Mouse (Mus musculus) embryonic fibroblast, embryonic 13.5 days (primary cell): ENCODE data around the gene Olfr812. TPM values are rescaled to one million over a fixed set of nuclear protein-coding genes. Genes with fewer than 3 reads are reported as not detected.
"Not testable (repeated sequence)": the region's sequence is repeated elsewhere in the genome, so short reads cannot be mapped to it uniquely, and the experiment has no call there.

Experiments
- H3K27ac ChIP-seq: 2 replicates; pipeline ENCODE4 v1.5.1; 2012; ENCODE audit warnings: low read length, control low read depth, inconsistent platforms; ENCODE audit not compliant: insufficient read depth
- H3K4me1 ChIP-seq: 2 replicates; pipeline ENCODE4 v1.6.1; 2011; ENCODE audit warnings: low read length; ENCODE audit not compliant: control insufficient read depth, insufficient read depth
- H3K4me3 ChIP-seq: 2 replicates; pipeline ENCODE4 v1.5.1; 2011; ENCODE audit warnings: mild to moderate bottlenecking, control low read depth, low read length; ENCODE audit not compliant: insufficient read depth
- CTCF ChIP-seq: IDR thresholded peaks from 2 replicates; pipeline ENCODE4 v1.5.1; 2011; ENCODE audit warnings: mild to moderate bottlenecking, control low read depth, low read length, moderate library complexity, borderline replicate concordance; ENCODE audit not compliant: insufficient read depth
- POLR2A ChIP-seq: IDR thresholded peaks from 2 replicates; pipeline ENCODE4 v1.6.1; 2011; ENCODE audit warnings: low read depth, mild to moderate bottlenecking, control low read depth, low read length, moderate library complexity
- polyA plus RNA-seq: library from polyadenylated mRNA; stranded (reverse); fragments of >200 nt; gene quantifications from 2 replicates; pipeline ENCODE4 v1.2.4, GENCODE M21; 2011; ENCODE audit warnings: low read depth; ENCODE audit not compliant: missing spikeins, insufficient read length

Gene Olfr812
- not detected in 2 replicates for polyA plus RNA-seq

GRCm38 (mm10) chr10:129845994-129846393 is at the start of gene Olfr812:
TSS of gene Olfr812 (minus strand) at chr10:129846094.
- TF ChIP-seq CTCF (no peak), POLR2A (no peak)
- no peaks in the 10 kb centered on the region for H3K4me1 ChIP-seq
- H3K4me3 ChIP-seq: no peak within 1 kb of the TSS
- H3K27ac ChIP-seq: no peak within 1 kb of the TSS

DNA sequence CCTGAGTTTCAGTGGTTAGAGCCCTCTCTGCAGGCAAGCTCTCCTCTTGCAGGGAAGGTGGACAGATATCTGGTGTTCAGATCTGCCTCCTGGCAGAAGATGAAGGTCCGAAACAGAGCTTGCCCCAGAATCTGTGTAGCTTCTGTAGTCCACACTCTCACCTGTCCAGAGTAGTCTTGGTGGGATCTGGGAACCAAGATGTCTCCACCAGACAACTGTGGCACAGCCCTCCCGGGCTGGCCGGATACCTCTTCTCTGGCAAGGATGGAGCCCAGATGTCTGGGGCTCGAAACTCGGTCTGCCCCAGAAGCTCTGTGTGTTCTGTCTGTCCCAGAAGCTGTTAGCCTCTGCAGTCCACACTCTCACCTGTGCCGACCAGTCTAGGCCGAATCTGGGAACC is 40.0 kb upstream of the Olfr812 start:
- H3K4me1 ChIP-seq: no peaks in the 10 kb centered on the region
- no peak overlapping the region for H3K4me3 ChIP-seq
- no peak overlapping the region for H3K27ac ChIP-seq
- TF ChIP-seq POLR2A (no peak), CTCF (no peak)

GRCm38 (mm10) chr10:129885496-129885895 is 39.6 kb upstream of the Olfr812 start:
- not testable (repeated sequence) for H3K27ac ChIP-seq

GRCm38 (mm10) chr10:129879751-129880150 is 33.9 kb upstream of the Olfr812 start, which contains the start of gene Olfr814:
TSS of gene Olfr814 (minus strand) at chr10:129879851.
- not testable (repeated sequence) for H3K27ac ChIP-seq, H3K4me1 ChIP-seq, H3K4me3 ChIP-seq

More at GRCm38 (mm10) chr10:129885496-129885895, 39.6 kb upstream of the Olfr812 start:
- not testable (repeated sequence) for H3K4me3 ChIP-seq, H3K4me1 ChIP-seq

DNA sequence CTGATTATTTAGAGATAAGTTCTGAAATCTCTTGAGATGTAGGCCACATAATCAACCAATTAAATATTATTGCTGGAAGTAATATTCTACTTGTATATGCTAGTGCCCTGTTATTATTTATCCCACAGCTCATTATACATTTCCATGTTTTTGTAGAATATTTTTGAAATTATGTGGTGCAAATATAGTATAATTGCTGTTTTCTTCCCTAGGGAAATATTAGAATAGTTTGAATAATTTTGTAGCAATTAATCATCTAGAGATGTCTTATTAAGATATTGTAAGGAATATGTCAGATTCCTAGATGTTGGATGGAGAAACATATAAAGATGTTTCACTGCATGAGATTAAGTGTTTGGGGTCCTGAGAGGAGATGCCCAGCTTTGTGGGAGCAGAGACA is 9.2 kb upstream of the Olfr812 start, which contains the start of gene Olfr813:
Gene Olfr813, plus strand, starts transcription at position 301 of the 400 bp plus-strand sequence.
- Histone ChIP-seq H3K4me1 (no peaks in the 10 kb centered on the region), H3K27ac (no peak within 1 kb of the TSS), H3K4me3 (no peak within 1 kb of the TSS)
- no peak for TF ChIP-seq CTCF
- TF ChIP-seq POLR2A: no peak

DNA sequence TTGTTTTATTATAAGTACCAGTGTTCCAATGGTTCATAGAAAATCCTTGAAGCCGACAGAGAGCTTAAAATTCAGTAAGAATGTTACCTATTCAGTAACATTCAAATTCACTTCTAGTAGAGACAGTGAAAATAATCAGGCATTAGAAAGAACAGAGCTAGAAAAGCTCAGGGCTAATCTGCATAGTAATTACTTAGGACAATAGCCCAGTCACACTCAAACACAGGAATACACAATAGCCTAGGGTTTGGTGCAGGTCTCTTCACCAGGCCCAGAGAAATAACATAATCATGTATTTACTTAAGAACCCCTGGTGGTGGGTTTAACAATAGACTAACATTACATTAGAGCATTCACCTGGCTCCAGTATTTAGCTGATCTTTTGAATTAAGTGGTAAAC is 1.4 kb upstream of the Olfr812 start:
- Histone ChIP-seq H3K4me1 (no peaks in the 10 kb centered on the region), H3K27ac (no peak overlapping the region), H3K4me3 (no peak overlapping the region)
- no peak for TF ChIP-seq POLR2A

- Histone ChIP-seq H3K27ac (no peak within 1 kb of the TSS), H3K4me3 (no peak within 1 kb of the TSS), H3K4me1 (no peaks in the 10 kb centered on the region)
- TF ChIP-seq CTCF (no peak), POLR2A (no peak)
Observed at GRCm38 (mm10) chr10:129804296-129804695, 41.6 kb downstream of the Olfr812 start, which contains the start of gene Olfr811. TSS of gene Olfr811 (minus strand) at chr10:129804396.

DNA sequence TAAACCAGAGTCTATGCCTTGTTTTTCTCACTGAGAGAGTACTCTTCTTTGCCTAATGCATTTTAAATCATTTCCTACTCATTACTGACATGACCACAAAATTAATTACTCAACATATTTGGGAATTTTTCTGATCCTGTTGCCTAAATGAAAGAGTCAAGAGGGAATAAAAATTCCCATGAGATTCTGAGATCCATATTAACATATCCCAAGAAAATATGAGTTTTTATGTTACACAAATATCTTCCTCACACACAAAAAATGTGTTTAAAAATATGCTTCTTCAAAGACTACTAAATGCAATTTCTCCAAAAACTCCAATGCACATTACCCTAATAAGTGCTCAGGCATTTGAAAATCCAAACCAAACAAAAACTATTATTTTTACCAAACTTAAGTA is 51.1 kb downstream of the Olfr812 start, which contains the start of gene Olfr810:
Gene Olfr810, minus strand, starts transcription at position 101 of the 400 bp plus-strand sequence.
- Histone ChIP-seq H3K4me3 (no peak within 1 kb of the TSS), H3K4me1 (no peaks in the 10 kb centered on the region), H3K27ac (no peak within 1 kb of the TSS)
- TF ChIP-seq CTCF: no peak
- no peak for TF ChIP-seq POLR2A

Other genes starting within 250 kb of the Olfr812 start
- gene Olfr796, start 233.5 kb downstream of the Olfr812 start, polyA plus RNA-seq: not detected in 2 replicates
- not detected in 2 replicates for gene Olfr798, start 218.2 kb downstream of the Olfr812 start, polyA plus RNA-seq
- gene Olfr799, start 208.6 kb downstream of the Olfr812 start, polyA plus RNA-seq: not detected in 2 replicates
- gene Olfr800, start 188.4 kb downstream of the Olfr812 start, polyA plus RNA-seq: not detected in 2 replicates
- not detected in 2 replicates for gene Olfr801, start 172.2 kb downstream of the Olfr812 start, polyA plus RNA-seq
- gene Olfr802, start 157.9 kb downstream of the Olfr812 start, polyA plus RNA-seq: not detected in 2 replicates
- not detected in 2 replicates for gene Olfr803, start 151.8 kb downstream of the Olfr812 start, polyA plus RNA-seq
- gene Olfr804, start 142.9 kb downstream of the Olfr812 start, polyA plus RNA-seq: not detected in 2 replicates
- not detected in 2 replicates for gene Olfr805, start 116.7 kb downstream of the Olfr812 start, polyA plus RNA-seq
- not detected in 2 replicates for gene Olfr806, start 104.2 kb downstream of the Olfr812 start, polyA plus RNA-seq
- gene Olfr807, start 88.3 kb downstream of the Olfr812 start, polyA plus RNA-seq: not detected in 2 replicates
- not detected in 2 replicates for gene Olfr808, start 80.6 kb downstream of the Olfr812 start, polyA plus RNA-seq
- not detected in 2 replicates for gene Olfr809, start 71.5 kb downstream of the Olfr812 start, polyA plus RNA-seq
- gene Olfr810, start 51.2 kb downstream of the Olfr812 start, polyA plus RNA-seq: not detected in 2 replicates
- gene Olfr811, start 41.7 kb downstream of the Olfr812 start, polyA plus RNA-seq: not detected in 2 replicates
- not detected in 2 replicates for gene Olfr813, start 9.3 kb upstream of the Olfr812 start, polyA plus RNA-seq
- gene Olfr814, start 33.8 kb upstream of the Olfr812 start, polyA plus RNA-seq: not detected in 2 replicates
- gene Olfr815, start 59.8 kb upstream of the Olfr812 start, polyA plus RNA-seq: not detected in 2 replicates
- not detected in 2 replicates for gene Olfr816, start 69.5 kb upstream of the Olfr812 start, polyA plus RNA-seq
- gene Olfr818, start 103.0 kb upstream of the Olfr812 start, polyA plus RNA-seq: not detected in 2 replicates
- not detected in 2 replicates for gene Olfr819, start 121.2 kb upstream of the Olfr812 start, polyA plus RNA-seq
- gene Olfr247, start 130.0 kb upstream of the Olfr812 start, polyA plus RNA-seq: not detected in 2 replicates
- not detected in 2 replicates for gene Gm10310, start 139.0 kb upstream of the Olfr812 start, polyA plus RNA-seq
- gene Olfr820, start 166.5 kb upstream of the Olfr812 start, polyA plus RNA-seq: not detected in 2 replicates
- gene Olfr821, start 184.3 kb upstream of the Olfr812 start, polyA plus RNA-seq: not detected in 2 replicates
- gene Olfr822, start 225.1 kb upstream of the Olfr812 start, polyA plus RNA-seq: not detected in 2 replicates